Mouse (Mus musculus) left cerebral cortex, adult 2 months (tissue): Measurements from ENCODE around the gene Pgls. TPM values are rescaled to one million over a fixed set of nuclear protein-coding genes. Genes with fewer than 3 reads are reported as not detected.

ENCODE experiments used
- DNase-seq, 2 experiments: peaks; one replicate each; pipeline ENCODE4 v3.0.0; 2021 to 2022; ENCODE audit warnings: low spot score in 2 of 2, mixed read lengths in 1 of 2; ENCODE audit errors: extremely low spot score in 1 of 2
- H3K27ac ChIP-seq: fragments of 200-600 bp; 2 replicates; pipeline ENCODE4 v1.8.1; 2022
- H3K4me3 ChIP-seq: fragments of 200-600 bp; 2 replicates; pipeline ENCODE4 v1.8.1; 2022
- CTCF ChIP-seq: fragments of 200-600 bp; IDR thresholded peaks from 2 replicates; pipeline ENCODE4 v1.8.1; 2022; ENCODE audit warnings: antibody characterized with exemption, mild to moderate bottlenecking, moderate library complexity
- intact Hi-C: fragments of 180-260 bp; cut with DNase I; formaldehyde crosslinking; loops from one replicate; pipeline ENCODE4 v1.15.1; 2025
- total RNA-seq, 2 experiments: library from RNA; stranded (reverse); gene quantifications; 2 replicates each; pipeline ENCODE4 v1.2.3; 2021

Gene Pgls
- total RNA-seq, 2 experiments from 2014 or later = 29.1 to 33.0 TPM

- TF ChIP-seq CTCF = no peak
- DNase-seq = peak; percentile 91
- Histone ChIP-seq H3K27ac (peak overlapping the region; percentile 99), H3K4me3 (peak overlapping the region; percentile 82)
- intact Hi-C loops = loop anchor here (1.0 kb wide), 1 partner anchor 19 kb away; no protein-coding TSS in a partner anchor
These were observed 596 bp downstream of the Pgls start for GRCm38 (mm10) chr8:71592374-71593170.

GRCm38 (mm10) chr8:71593556-71594323, 1.8 kb downstream of the Pgls start:
- TF ChIP-seq CTCF = no peak
- Histone ChIP-seq H3K4me3 (no peak overlapping the region), H3K27ac (no peak overlapping the region)
- no peak for DNase-seq
- intact Hi-C loops = no loop called here

- TF ChIP-seq CTCF = no peak
- Histone ChIP-seq H3K27ac (no peak overlapping the region), H3K4me3 (no peak overlapping the region)
- no peak for DNase-seq
- intact Hi-C loops = no loop called here
These were observed 2.3 kb downstream of the Pgls start for GRCm38 (mm10) chr8:71594324-71594722.

- peak; percentile 85 to 92 for DNase-seq
- Histone ChIP-seq H3K27ac (peak overlapping the region; percentile 42; the same call in 1 of the 2 replicates), H3K4me3 (peak overlapping the region; percentile 35)
- peak; percentile 100 for TF ChIP-seq CTCF
- intact Hi-C loops = loop anchor here (1.0 to 5.0 kb wide), 2 partner anchors 35 to 154 kb away; no protein-coding TSS in a partner anchor
These were observed 3.9 kb downstream of the Pgls start for GRCm38 (mm10) chr8:71595862-71596261.

GRCm38 (mm10) chr8:71596384-71596783, 4.4 kb downstream of the Pgls start:
- intact Hi-C loops = loop anchor here (1.0 to 5.0 kb wide), 2 partner anchors 35 to 154 kb away; no protein-coding TSS in a partner anchor
- Histone ChIP-seq H3K4me3 (no peak overlapping the region), H3K27ac (no peak overlapping the region; the same call in 1 of the 2 replicates)
- no peak for TF ChIP-seq CTCF
- DNase-seq = no peak

- Histone ChIP-seq H3K27ac (no peak overlapping the region), H3K4me3 (no peak overlapping the region)
- DNase-seq = no peak
- TF ChIP-seq CTCF = no peak
- intact Hi-C loops = loop anchor here (1.0 to 5.0 kb wide), 2 partner anchors 35 to 154 kb away; no protein-coding TSS in a partner anchor
These were observed 4.8 kb downstream of the Pgls start for GRCm38 (mm10) chr8:71596798-71597197.

- intact Hi-C loops = loop anchor here (5.0 kb wide), 1 partner anchor 155 kb away; no protein-coding TSS in a partner anchor
These were observed 5.5 kb downstream of the Pgls start, which contains the start of gene Fam129c for GRCm38 (mm10) chr8:71597451-71597850. Fam129c (plus strand) TSS chr8:71597648.

GRCm38 (mm10) chr8:71598375-71598774, 6.4 kb downstream of the Pgls start:
- TF ChIP-seq CTCF = no peak
- no peak for DNase-seq
- intact Hi-C loops = loop anchor here (5.0 kb wide), 1 partner anchor 156 kb away; no protein-coding TSS in a partner anchor
- H3K4me3 ChIP-seq = no peak overlapping the region
- H3K27ac ChIP-seq = no peak overlapping the region

More at GRCm38 (mm10) chr8:71597451-71597850, 5.5 kb downstream of the Pgls start, which contains the start of gene Fam129c:
- no peak for TF ChIP-seq CTCF
- Histone ChIP-seq H3K4me3 (no peak within 1 kb of the TSS), H3K27ac (no peak within 1 kb of the TSS)
- DNase-seq = no peak

GRCm38 (mm10) chr8:71598841-71599240, 6.9 kb downstream of the Pgls start:
- TF ChIP-seq CTCF = no peak
- Histone ChIP-seq H3K4me3 (no peak overlapping the region), H3K27ac (no peak overlapping the region)
- no peak for DNase-seq
- intact Hi-C loops = loop anchor here (5.0 kb wide), 1 partner anchor 157 kb away; no protein-coding TSS in a partner anchor

GRCm38 (mm10) chr8:71601939-71602665, 10.1 kb downstream of the Pgls start:
- intact Hi-C loops = no loop called here
- Histone ChIP-seq H3K27ac (no peak overlapping the region), H3K4me3 (peak overlapping the region; percentile 25)
- DNase-seq = no peak
- no peak for TF ChIP-seq CTCF
